Mouse (Mus musculus) spleen, postnatal 4 days (tissue): ENCODE results near the gene Pstpip1.

Source experiments
- DNase-seq, 2 experiments: peaks; one replicate each; pipeline ENCODE4 v3.0.0; 2022; ENCODE audit warnings: low spot score in 2 of 2

Gene Pstpip1

GRCm38 (mm10) chr9:56151745-56152481, 62.2 kb downstream of the Pstpip1 start:
- no peak for DNase-seq

- DNase-seq: no peak
Measured at GRCm38 (mm10) chr9:56152482-56153007, 62.8 kb downstream of the Pstpip1 start.

GRCm38 (mm10) chr9:56154572-56154971, 64.8 kb downstream of the Pstpip1 start:
- no peak for DNase-seq

GRCm38 (mm10) chr9:56158077-56158476, 68.3 kb downstream of the Pstpip1 start:
- no peak for DNase-seq

GRCm38 (mm10) chr9:56159456-56159855, 69.7 kb downstream of the Pstpip1 start:
- no peak for DNase-seq

GRCm38 (mm10) chr9:56160341-56161141, 70.8 kb downstream of the Pstpip1 start:
- peak; percentile 75 to 87 for DNase-seq

GRCm38 (mm10) chr9:56165377-56165776, 75.6 kb downstream of the Pstpip1 start, which contains the start of gene Tspan3:
TSS of gene Tspan3 (minus strand) at chr9:56165477.
- no peak for DNase-seq

GRCm38 (mm10) chr9:56166161-56166560, 76.4 kb downstream of the Pstpip1 start:
- no peak for DNase-seq

GRCm38 (mm10) chr9:56167690-56168089, 77.9 kb downstream of the Pstpip1 start:
- no peak for DNase-seq

GRCm38 (mm10) chr9:56175316-56175715, 85.6 kb downstream of the Pstpip1 start:
- no peak for DNase-seq

GRCm38 (mm10) chr9:56177354-56177753, 87.6 kb downstream of the Pstpip1 start:
- no peak for DNase-seq
